Mouse (Mus musculus) C2C12 (cell line): ENCODE results near the gene Ndufs5.

Experiments
- CEBPB ChIP-seq: IDR thresholded peaks from one replicate; pipeline ENCODE4 v1.6.1; 2011; ENCODE audit warnings: low read depth, mild to moderate bottlenecking, control low read depth, moderate library complexity
- CTCF ChIP-seq: IDR thresholded peaks from one replicate; pipeline ENCODE4 v1.5.1; 2011; ENCODE audit not compliant: control insufficient read depth, insufficient read depth, insufficient read length
- MAX ChIP-seq: IDR thresholded peaks from one replicate; pipeline ENCODE4 v1.6.1; 2011; ENCODE audit warnings: mild to moderate bottlenecking, control low read depth
- MYOG ChIP-seq: IDR thresholded peaks from one replicate; pipeline ENCODE4 v1.6.1; 2011; ENCODE audit not compliant: control insufficient read depth, insufficient read length; ENCODE audit errors: extremely low read depth
- USF1 ChIP-seq: IDR thresholded peaks from one replicate; pipeline ENCODE4 v1.6.1; 2011; ENCODE audit warnings: low read depth, mild to moderate bottlenecking, control low read depth, moderate library complexity

- TF ChIP-seq CTCF (no peak), USF1 (no peak), MYOG (no peak), CEBPB (no peak), MAX (no peak)
Observed at GRCm38 (mm10) chr4:123707340-123707739, 10.7 kb downstream of the Ndufs5 start.
